In the genomic region with DNA sequence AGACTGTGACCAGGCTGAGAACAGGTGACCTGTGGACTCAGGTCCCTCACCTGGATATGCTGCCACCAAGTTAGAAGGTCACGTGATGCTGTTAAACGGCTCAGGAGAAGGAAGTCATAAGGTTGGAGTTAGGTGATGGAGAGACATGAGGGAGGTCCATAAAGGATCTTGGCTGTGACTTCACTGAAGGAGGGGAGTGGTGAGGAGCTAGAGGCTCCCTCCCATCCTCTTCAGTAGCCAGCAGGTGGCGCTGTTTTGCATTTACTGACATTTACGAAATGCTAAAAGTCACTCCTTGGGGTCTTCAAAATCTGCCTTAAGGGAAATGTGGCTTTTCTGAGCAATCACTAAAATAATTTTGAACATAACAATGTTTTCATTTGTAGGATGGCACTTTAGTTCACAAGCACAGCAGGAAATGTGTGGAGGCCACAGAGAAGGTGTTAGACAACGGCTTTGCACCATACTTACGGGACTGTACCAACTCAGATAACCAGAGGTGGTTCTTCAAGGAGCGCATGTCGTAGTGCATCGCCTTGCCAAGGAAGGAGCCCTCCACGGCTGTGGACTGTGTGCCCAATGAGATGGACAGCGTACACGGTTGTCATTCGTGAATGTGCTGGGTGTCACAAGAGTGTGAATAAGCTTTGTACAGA, we compare ENCODE assay signal across 8 mouse cellular contexts. TPM values are rescaled to one million over a fixed set of nuclear protein-coding genes. Genes with fewer than 3 reads are reported as not detected.
DNase-seq lines count a peak whose midpoint lies in the region; ATAC-seq and TF ChIP-seq lines count a peak whose summit lies in the region.
"Had no signal": no experiment of that assay in that cellular context is flagged by ENCODE, and none has a peak within 500 bp of the region (broad histone marks: within the 10 kb centered on the region; RNA-seq: fewer than 3 reads in every experiment).

No protein-coding gene starts in this region.

- H3K9ac ChIP-seq in hindbrain, postnatal 0 days (replicated peaks; ENCODE audit: low read length) = no peak overlapping the region
- no peak overlapping the region for H3K9ac ChIP-seq in limb, embryonic 13.5 days
- H3K9ac ChIP-seq: heart, embryonic 15.5 days had no signal

- peak; percentile 46 for DNase-seq in right cerebral cortex, adult 18-20 months
- no peak for DNase-seq in right cerebral cortex, postnatal 36 days (ENCODE audit: low spot score in 2 of 2)
- DNase-seq in ZHBTc4 (ENCODE audit: low read depth, low spot score) = peak; percentile 69
- peak; percentile 81 for DNase-seq in embryo, embryonic 10.5 days (ENCODE audit: low spot score)
- peak; percentile 85 for DNase-seq in hindbrain, postnatal 0 days (ENCODE audit: low spot score)
- peak; percentile 61 to 73 for DNase-seq in right cerebral cortex, adult 2 months (ENCODE audit: low spot score in 2 of 2)

- H3K4me1 ChIP-seq in hindbrain, postnatal 0 days (ENCODE audit: insufficient read depth, low read length) = no peaks in the 10 kb centered on the region
- no peaks in the 10 kb centered on the region for H3K4me1 ChIP-seq in limb, embryonic 13.5 days
- H3K4me1 ChIP-seq: heart, embryonic 15.5 days had no signal

- WGBS in hindbrain, postnatal 0 days = 59% methylated on average over 13 of the region's 13 CpGs
- 62% methylated on average over 13 of the region's 13 CpGs for WGBS in limb, embryonic 13.5 days

- H3K9me3 ChIP-seq in hindbrain, postnatal 0 days (ENCODE audit: low read length) = no peaks in the 10 kb centered on the region
- H3K9me3 ChIP-seq in limb, embryonic 13.5 days = peaks cover 6% of the 10 kb centered on the region
- H3K9me3 ChIP-seq: heart, embryonic 15.5 days had no signal

- peak; percentile 76 for ATAC-seq in hindbrain, postnatal 0 days
- 0 out of 2 replicates have a peak, but pooled peaks have one; percentile 67 for ATAC-seq in limb, embryonic 13.5 days (ENCODE audit: low FRiP score, low read depth)

- no peaks in the 10 kb centered on the region for H3K36me3 ChIP-seq in hindbrain, postnatal 0 days (ENCODE audit: insufficient read depth, low read length)
- no peaks in the 10 kb centered on the region for H3K36me3 ChIP-seq in limb, embryonic 13.5 days
- H3K36me3 ChIP-seq: heart, embryonic 15.5 days had no signal

- H3K27me3 ChIP-seq in hindbrain, postnatal 0 days (ENCODE audit: insufficient read depth, low read length) = no peaks in the 10 kb centered on the region
- no peaks in the 10 kb centered on the region for H3K27me3 ChIP-seq in limb, embryonic 13.5 days
- H3K27me3 ChIP-seq: heart, embryonic 15.5 days had no signal

- no peak overlapping the region for H3K4me2 ChIP-seq in hindbrain, postnatal 0 days (ENCODE audit: low read depth, low read length)
- no peak overlapping the region for H3K4me2 ChIP-seq in limb, embryonic 13.5 days (replicated peaks)
- H3K4me2 ChIP-seq: heart, embryonic 15.5 days had no signal

- peak; percentile 91 for TF ChIP-seq CTCF in hindbrain, postnatal 0 days (IDR thresholded peaks at IDR 0.05; ENCODE audit: low read depth)

- H3K4me3 ChIP-seq in hindbrain, postnatal 0 days (ENCODE audit: low read length) = no peak overlapping the region
- H3K4me3 ChIP-seq in limb, embryonic 13.5 days = no peak overlapping the region
- H3K4me3 ChIP-seq: heart, embryonic 15.5 days had no signal

- no peak overlapping the region for H3K27ac ChIP-seq in hindbrain, postnatal 0 days
- H3K27ac ChIP-seq in limb, embryonic 13.5 days = no peak overlapping the region
- H3K27ac ChIP-seq: heart, embryonic 15.5 days had no signal

RNA-seq across cellular contexts. Expression of a gene that starts 30.5 kb away (rescaled TPM):
- total RNA-seq in hindbrain, postnatal 0 days (2014; rRNA removed) = 1.5 and 1.7 TPM in 2 replicates
- polyA plus RNA-seq in hindbrain, postnatal 0 days (2015; fragmentation: Nextera tagmentation; extraction: Ambion mirVana) = 1.2 and 1.4 TPM in 2 replicates
- polyA plus RNA-seq in limb, embryonic 13.5 days (2015; fragmentation: Nextera tagmentation; extraction: Ambion mirVana) = 3.8 and 4.3 TPM in 2 replicates

Comparison
In these comparisons a context has a peak if more than half of its experiments do, and no peak if none do; other contexts are left out.
1. DNase-seq: peak in right cerebral cortex, adult 18-20 months (single experiment), ZHBTc4 (single experiment), embryo, embryonic 10.5 days (single experiment), hindbrain, postnatal 0 days (single experiment) and right cerebral cortex, adult 2 months (2 of 2); none in right cerebral cortex, postnatal 36 days (0 of 2).